Mouse (Mus musculus) heart, adult 2 months (tissue): Measurements from ENCODE around the gene Plod3.
"Not testable (repeated sequence)": the region's sequence is repeated elsewhere in the genome, so short reads cannot be mapped to it uniquely, and the experiment has no call there.

Experiments used
- CTCF ChIP-seq: fragments of 200-600 bp; IDR thresholded peaks from 2 replicates; pipeline ENCODE4 v1.8.1; 2022; ENCODE audit warnings: antibody characterized with exemption, mild to moderate bottlenecking, moderate library complexity
- EP300 ChIP-seq: fragments of 200-500 bp; IDR thresholded peaks from 2 replicates; pipeline ENCODE4 v1.6.1; 2011; ENCODE audit warnings: low read depth, low read length, control low read depth; ENCODE audit not compliant: insufficient read depth
- POLR2A ChIP-seq: fragments of 200-500 bp; IDR thresholded peaks from 2 replicates; pipeline ENCODE4 v1.6.1; 2011; ENCODE audit warnings: mild to moderate bottlenecking, low read depth, low read length, control low read depth; ENCODE audit not compliant: insufficient read depth

DNA sequence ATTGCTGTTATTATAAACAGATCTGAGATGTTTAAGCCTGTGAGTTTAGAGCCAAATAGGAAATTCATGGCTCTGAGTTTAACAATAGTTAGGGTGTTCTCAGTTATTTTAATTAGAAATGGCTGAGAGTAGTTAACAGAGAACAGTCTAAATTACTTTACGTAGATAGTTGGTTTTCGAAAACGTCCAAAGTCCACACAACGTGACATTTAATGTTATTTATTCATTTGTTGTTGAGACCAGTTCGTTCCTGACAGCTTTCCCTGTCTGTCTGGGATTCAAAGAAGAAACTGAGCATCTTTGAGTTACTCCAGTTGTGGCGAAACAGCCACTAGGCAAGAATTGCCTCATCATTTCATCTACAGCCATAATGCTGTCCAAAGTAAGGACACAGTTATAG lies 46.8 kb upstream of the Plod3 start:
- not testable (repeated sequence) for TF ChIP-seq CTCF, EP300, POLR2A
